Mouse (Mus musculus): Measurements from ENCODE around the gene Rfx1. TPM values are rescaled to one million over a fixed set of nuclear protein-coding genes. Genes with fewer than 3 reads are reported as not detected.

Rfx1 gene
- polyA plus RNA-seq, 1 experiment: 27.2 TPM

DNA sequence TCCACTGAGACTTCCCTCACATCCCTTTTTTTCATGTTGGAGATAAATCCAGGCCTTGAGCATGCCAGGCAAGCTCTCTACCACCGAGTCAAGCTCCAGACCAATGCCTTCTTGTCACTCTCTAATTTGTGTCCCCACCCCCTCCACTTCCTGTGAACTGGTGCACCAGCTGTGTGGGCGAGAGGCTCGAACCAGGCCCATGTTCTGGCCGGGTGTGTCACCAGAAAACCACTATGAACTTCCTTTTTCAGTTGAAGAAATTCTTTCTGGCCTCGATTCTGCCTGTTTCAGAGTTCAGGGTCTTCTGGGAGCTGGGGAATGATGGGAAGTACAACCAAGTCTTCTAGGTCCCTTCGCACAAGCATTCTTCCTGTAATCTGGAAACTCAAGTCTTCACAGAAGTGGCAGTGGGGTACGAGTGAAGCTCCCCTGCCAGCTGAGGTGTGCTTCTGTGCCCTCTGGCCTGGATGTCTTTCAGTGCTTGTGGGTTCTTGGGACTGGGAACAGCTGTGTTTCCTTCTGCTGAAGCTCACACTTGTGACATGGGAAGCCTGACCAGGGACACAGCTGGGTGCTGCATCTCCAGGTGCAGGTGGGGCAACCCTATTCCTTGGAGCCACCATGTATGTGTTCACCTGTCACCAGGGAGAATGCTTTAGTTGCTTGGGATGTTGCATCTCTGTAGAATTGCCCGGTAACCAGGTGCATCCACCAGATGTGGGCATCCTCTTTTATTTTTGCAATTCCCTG lies 2.6 kb upstream of the Rfx1 start:
- Histone ChIP-seq H3K27me3 (ENCODE audit: control insufficient read depth, insufficient read depth, low read length) (no peaks in the 10 kb centered on the region), H3K4me1 (ENCODE audit: control insufficient read depth, insufficient read depth, low read length) (peaks cover 3% of the 10 kb centered on the region), H3K4me3 (replicated peaks; ENCODE audit: insufficient read depth, low read depth, low read length) (no peak overlapping the region), H3K27ac (ENCODE audit: insufficient read depth, low read length) (no peak overlapping the region)
- TF ChIP-seq CTCF (IDR thresholded peaks at IDR 0.05; ENCODE audit: borderline replicate concordance, insufficient read depth, low read depth, low read length): no peak
- no peak for TF ChIP-seq POLR2A (IDR thresholded peaks at IDR 0.05; ENCODE audit: borderline replicate concordance, insufficient read depth, low read length)
- DNase-seq: no peak
- 72% methylated on average over 8 of the region's 8 CpGs for WGBS

GRCm38 (mm10) chr8:84065037-84065436 lies 1.6 kb upstream of the Rfx1 start, which contains the start of gene Gm10643:
TSS of gene Gm10643 (minus strand) at chr8:84065137.
- Histone ChIP-seq H3K27me3 (ENCODE audit: control insufficient read depth, insufficient read depth, low read length) (no peaks in the 10 kb centered on the region), H3K4me3 (replicated peaks; ENCODE audit: insufficient read depth, low read depth, low read length) (peak within 1 kb of the TSS; percentile 80), H3K4me1 (ENCODE audit: control insufficient read depth, insufficient read depth, low read length) (peaks cover 13% of the 10 kb centered on the region), H3K27ac (ENCODE audit: insufficient read depth, low read length) (peak within 1 kb of the TSS; percentile 56)
- no peak for TF ChIP-seq CTCF (IDR thresholded peaks at IDR 0.05; ENCODE audit: borderline replicate concordance, insufficient read depth, low read depth, low read length)
- no peak for TF ChIP-seq POLR2A (IDR thresholded peaks at IDR 0.05; ENCODE audit: borderline replicate concordance, insufficient read depth, low read length)
- WGBS: 100% methylated on average over 1 of the region's 1 CpGs
- no peak for DNase-seq

DNA sequence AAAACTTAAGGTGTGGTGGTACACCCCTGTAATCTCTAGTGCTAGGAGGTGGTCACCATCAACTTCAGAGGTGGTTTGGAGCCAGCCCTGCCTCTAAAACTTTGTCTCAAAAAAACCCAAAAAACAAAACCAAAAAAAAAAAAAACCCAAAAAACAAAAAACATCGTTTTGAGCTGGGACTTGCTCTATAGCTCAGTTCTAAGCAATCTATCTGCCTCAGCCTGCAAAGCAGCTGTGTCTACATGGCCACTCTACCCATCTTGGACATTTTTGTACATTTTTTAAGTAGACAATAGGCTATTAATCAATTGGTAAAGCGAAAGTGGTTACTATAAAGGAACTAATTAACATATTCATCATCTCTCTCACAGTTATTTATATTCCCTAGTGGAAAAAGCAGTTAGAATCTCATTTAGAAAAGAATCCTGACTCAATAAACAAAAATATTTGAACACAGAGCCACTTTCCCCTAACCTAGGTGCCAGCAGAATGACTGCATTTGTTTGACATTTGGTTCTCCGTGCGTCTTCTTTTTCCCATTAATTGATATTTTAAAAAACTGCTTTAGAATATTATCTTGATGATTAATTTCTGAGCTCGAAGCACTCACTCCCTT lies 1.1 kb upstream of the Rfx1 start:
- H3K4me1 ChIP-seq (ENCODE audit: control insufficient read depth, insufficient read depth, low read length): peaks cover 18% of the 10 kb centered on the region
- DNase-seq: no peak
- H3K27me3 ChIP-seq (ENCODE audit: control insufficient read depth, insufficient read depth, low read length): no peaks in the 10 kb centered on the region
- peak overlapping the region; percentile 80 for H3K4me3 ChIP-seq (replicated peaks; ENCODE audit: insufficient read depth, low read depth, low read length)
- H3K27ac ChIP-seq (ENCODE audit: insufficient read depth, low read length): peak overlapping the region; percentile 56; the same call in 1 of the 2 replicates
- WGBS: 28% methylated on average over 5 of the region's 5 CpGs
- no peak for TF ChIP-seq CTCF (IDR thresholded peaks at IDR 0.05; ENCODE audit: borderline replicate concordance, insufficient read depth, low read depth, low read length)
- TF ChIP-seq POLR2A (IDR thresholded peaks at IDR 0.05; ENCODE audit: borderline replicate concordance, insufficient read depth, low read length): no peak

- Histone ChIP-seq H3K4me3 (replicated peaks; ENCODE audit: insufficient read depth, low read depth, low read length) (peak overlapping the region; percentile 56), H3K4me1 (ENCODE audit: control insufficient read depth, insufficient read depth, low read length) (peaks cover 28% of the 10 kb centered on the region), H3K27ac (ENCODE audit: insufficient read depth, low read length) (no peak overlapping the region), H3K27me3 (ENCODE audit: control insufficient read depth, insufficient read depth, low read length) (no peaks in the 10 kb centered on the region)
- TF ChIP-seq POLR2A (IDR thresholded peaks at IDR 0.05; ENCODE audit: borderline replicate concordance, insufficient read depth, low read length) (no peak), CTCF (IDR thresholded peaks at IDR 0.05; ENCODE audit: borderline replicate concordance, insufficient read depth, low read depth, low read length) (no peak)
- under 1% methylated on average over 55 of the region's 58 CpGs for WGBS
- peak; percentile 91 to 97 for DNase-seq
These were observed 476 bp downstream of the Rfx1 start for GRCm38 (mm10) chr8:84067047-84067573.

- WGBS: 69% methylated on average over 7 of the region's 7 CpGs
- Histone ChIP-seq H3K4me1 (ENCODE audit: control insufficient read depth, insufficient read depth, low read length) (peaks cover 33% of the 10 kb centered on the region), H3K27me3 (ENCODE audit: control insufficient read depth, insufficient read depth, low read length) (no peaks in the 10 kb centered on the region), H3K4me3 (replicated peaks; ENCODE audit: insufficient read depth, low read depth, low read length) (peak overlapping the region; percentile 35), H3K27ac (ENCODE audit: insufficient read depth, low read length) (no peak overlapping the region)
- DNase-seq: no peak
- TF ChIP-seq POLR2A (IDR thresholded peaks at IDR 0.05; ENCODE audit: borderline replicate concordance, insufficient read depth, low read length) (no peak), CTCF (IDR thresholded peaks at IDR 0.05; ENCODE audit: borderline replicate concordance, insufficient read depth, low read depth, low read length) (no peak)
These were observed 1.3 kb downstream of the Rfx1 start for GRCm38 (mm10) chr8:84067911-84068310.

DNA sequence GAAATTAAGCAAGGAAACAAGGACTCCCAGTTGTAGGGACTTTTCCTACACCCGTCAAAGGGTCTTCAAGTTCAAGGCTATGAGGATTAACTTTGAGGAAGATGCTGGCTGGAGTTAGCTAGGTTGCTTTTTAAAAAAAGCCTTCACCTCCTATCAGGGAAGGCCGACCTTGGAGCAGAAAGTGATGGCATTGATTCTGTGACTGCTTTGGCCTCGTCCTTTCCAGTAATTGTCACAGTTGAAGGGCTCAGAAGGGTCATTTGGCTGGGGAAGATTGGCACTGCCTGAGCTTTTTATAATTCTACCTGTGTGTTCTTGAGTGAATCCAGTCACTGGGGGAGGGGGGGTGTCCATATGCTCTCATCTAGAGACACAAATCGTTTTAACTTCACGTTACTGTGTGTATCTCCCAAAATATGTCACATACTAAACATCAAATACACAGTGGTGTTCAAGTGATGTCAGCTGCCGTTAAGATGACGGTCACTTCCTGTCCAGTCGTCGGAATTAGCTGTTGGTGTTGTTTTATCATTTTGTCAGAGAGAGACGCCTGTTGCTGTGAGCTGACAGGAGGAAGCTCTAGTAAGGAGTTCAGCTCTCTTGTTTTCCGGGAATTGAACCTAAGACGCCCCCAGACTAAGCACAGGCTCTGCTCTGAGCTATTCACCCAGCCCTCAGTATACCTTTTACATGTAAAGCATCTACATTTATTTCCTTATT lies 1.8 kb downstream of the Rfx1 start:
- Histone ChIP-seq H3K27me3 (ENCODE audit: control insufficient read depth, insufficient read depth, low read length) (no peaks in the 10 kb centered on the region), H3K4me3 (replicated peaks; ENCODE audit: insufficient read depth, low read depth, low read length) (no peak overlapping the region), H3K27ac (ENCODE audit: insufficient read depth, low read length) (no peak overlapping the region), H3K4me1 (ENCODE audit: control insufficient read depth, insufficient read depth, low read length) (peaks cover 37% of the 10 kb centered on the region)
- TF ChIP-seq POLR2A (IDR thresholded peaks at IDR 0.05; ENCODE audit: borderline replicate concordance, insufficient read depth, low read length): no peak
- no peak for TF ChIP-seq CTCF (IDR thresholded peaks at IDR 0.05; ENCODE audit: borderline replicate concordance, insufficient read depth, low read depth, low read length)
- 57% methylated on average over 12 of the region's 12 CpGs for WGBS
- DNase-seq: no peak

- WGBS: 49% methylated on average over 1 of the region's 1 CpGs
- TF ChIP-seq POLR2A (IDR thresholded peaks at IDR 0.05; ENCODE audit: borderline replicate concordance, insufficient read depth, low read length): no peak
- TF ChIP-seq CTCF (IDR thresholded peaks at IDR 0.05; ENCODE audit: borderline replicate concordance, insufficient read depth, low read depth, low read length): no peak
- H3K4me1 ChIP-seq (ENCODE audit: control insufficient read depth, insufficient read depth, low read length): peaks cover 37% of the 10 kb centered on the region
- no peak for DNase-seq
- H3K4me3 ChIP-seq (replicated peaks; ENCODE audit: insufficient read depth, low read depth, low read length): no peak overlapping the region
- H3K27ac ChIP-seq (ENCODE audit: insufficient read depth, low read length): no peak overlapping the region
- no peaks in the 10 kb centered on the region for H3K27me3 ChIP-seq (ENCODE audit: control insufficient read depth, insufficient read depth, low read length)
These were observed 2.5 kb downstream of the Rfx1 start for GRCm38 (mm10) chr8:84069169-84069568.
